ENCODE assay signal across 10 mouse cellular contexts in the genomic region with DNA sequence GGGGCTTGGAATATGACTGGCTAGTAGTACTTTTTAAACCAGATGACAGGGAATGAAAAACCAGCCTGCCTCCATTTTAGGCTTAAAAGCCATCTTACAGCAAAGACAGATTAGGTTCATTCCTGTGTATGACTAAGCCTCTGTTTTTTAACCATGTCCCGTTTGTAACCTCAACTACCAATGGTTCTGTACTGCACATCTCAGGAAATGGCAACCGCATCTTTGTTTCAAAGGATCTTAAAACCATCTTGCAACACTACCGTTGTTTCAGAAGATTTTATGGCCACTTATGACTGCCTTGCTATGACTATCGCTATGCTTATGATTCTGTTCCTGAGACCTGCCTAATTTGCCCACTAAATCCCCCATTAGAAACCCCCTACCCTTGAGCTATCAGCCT.
"Had no signal": no experiment of that assay in that cellular context is flagged by ENCODE, and none has a peak within 500 bp of the region (broad histone marks: within the 10 kb centered on the region; RNA-seq: fewer than 3 reads in every experiment).

No protein-coding gene starts in this region.

- DNase-seq: kidney, adult 8-10 months; kidney, postnatal 25 days; layer of hippocampus, adult 9-11 months; liver; liver, embryonic 13.5 days; liver, postnatal 0 days; lung, postnatal 14 days; retina, postnatal 1 day had no signal

- ATAC-seq: intestine, embryonic 15.5 days; liver, postnatal 0 days; midbrain, embryonic 13.5 days had no signal
